17 mouse cellular contexts compared by ENCODE assay signal in the genomic region with DNA sequence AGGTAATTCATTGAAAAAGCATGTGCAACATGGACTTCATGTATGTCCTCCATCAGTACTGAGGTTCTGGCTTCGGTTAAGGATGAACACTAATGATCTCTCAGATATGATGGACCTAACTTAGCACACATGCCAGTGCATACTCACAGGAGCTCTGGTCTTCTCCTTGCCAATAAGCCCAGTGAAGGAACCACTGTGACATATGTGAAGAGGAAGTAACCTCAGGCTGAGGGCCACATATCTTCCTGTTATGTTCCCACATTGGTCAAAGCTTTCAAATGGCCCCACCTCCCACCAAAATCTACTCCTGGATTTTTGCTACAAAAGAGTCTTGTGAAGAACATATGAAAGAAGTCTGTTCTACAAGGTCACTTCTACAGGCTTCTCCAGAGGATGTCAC. TPM values are rescaled to one million over a fixed set of nuclear protein-coding genes. Genes with fewer than 3 reads are reported as not detected.
"Had no signal": no experiment of that assay in that cellular context is flagged by ENCODE, and none has a peak within 500 bp of the region (broad histone marks: within the 10 kb centered on the region; RNA-seq: fewer than 3 reads in every experiment).

No protein-coding gene starts in this region.

- H3K9ac ChIP-seq: liver, embryonic 14.5 days; lung, embryonic 14.5 days; midbrain, embryonic 13.5 days; midbrain, embryonic 15.5 days; neural tube, embryonic 13.5 days; neural tube, embryonic 15.5 days had no signal

- H3K27ac ChIP-seq: liver, embryonic 14.5 days; midbrain, embryonic 13.5 days; midbrain, embryonic 15.5 days; neural tube, embryonic 13.5 days; neural tube, embryonic 15.5 days had no signal

- H3K27me3 ChIP-seq: midbrain, embryonic 13.5 days; midbrain, embryonic 15.5 days; neural tube, embryonic 13.5 days; neural tube, embryonic 15.5 days had no signal

- DNase-seq: lung, adult 18-20 months; lung, embryonic 14.5 days; lung, postnatal 10 days; lung, postnatal 4 days; right cerebral cortex, postnatal 14 days; thymus, adult 18-20 months; thymus, postnatal 14 days; thymus, postnatal 36 days had no signal

- H3K4me3 ChIP-seq: megakaryocyte, embryonic 14.5 days; midbrain, embryonic 13.5 days; midbrain, embryonic 15.5 days; neural tube, embryonic 13.5 days; neural tube, embryonic 15.5 days had no signal

- H3K4me2 ChIP-seq: lung, embryonic 14.5 days; midbrain, embryonic 11.5 days; midbrain, embryonic 13.5 days; midbrain, embryonic 15.5 days; neural tube, embryonic 13.5 days; neural tube, embryonic 15.5 days had no signal

- H3K9me3 ChIP-seq: midbrain, embryonic 13.5 days; midbrain, embryonic 15.5 days; neural tube, embryonic 13.5 days; neural tube, embryonic 15.5 days had no signal

- H3K36me3 ChIP-seq: neural tube, embryonic 13.5 days; neural tube, embryonic 15.5 days had no signal

- ATAC-seq: midbrain, embryonic 13.5 days; midbrain, embryonic 15.5 days had no signal

- H3K4me1 ChIP-seq: megakaryocyte, embryonic 14.5 days had no signal

RNA-seq across cellular contexts. Expression of a gene that starts 28.3 kb away (rescaled TPM):
- total RNA-seq: monocyte, adult 5-6 weeks had no signal
- polyA plus RNA-seq: spleen, adult 2 months had no signal
